Mouse (Mus musculus): Measurements from ENCODE around the gene Trim71. TPM values are rescaled to one million over a fixed set of nuclear protein-coding genes. Genes with fewer than 3 reads are reported as not detected.

The Trim71 gene
- total and polyA plus RNA-seq, 2 experiments from 2014 or later, result under 0.01 TPM; not detected in 1

DNA sequence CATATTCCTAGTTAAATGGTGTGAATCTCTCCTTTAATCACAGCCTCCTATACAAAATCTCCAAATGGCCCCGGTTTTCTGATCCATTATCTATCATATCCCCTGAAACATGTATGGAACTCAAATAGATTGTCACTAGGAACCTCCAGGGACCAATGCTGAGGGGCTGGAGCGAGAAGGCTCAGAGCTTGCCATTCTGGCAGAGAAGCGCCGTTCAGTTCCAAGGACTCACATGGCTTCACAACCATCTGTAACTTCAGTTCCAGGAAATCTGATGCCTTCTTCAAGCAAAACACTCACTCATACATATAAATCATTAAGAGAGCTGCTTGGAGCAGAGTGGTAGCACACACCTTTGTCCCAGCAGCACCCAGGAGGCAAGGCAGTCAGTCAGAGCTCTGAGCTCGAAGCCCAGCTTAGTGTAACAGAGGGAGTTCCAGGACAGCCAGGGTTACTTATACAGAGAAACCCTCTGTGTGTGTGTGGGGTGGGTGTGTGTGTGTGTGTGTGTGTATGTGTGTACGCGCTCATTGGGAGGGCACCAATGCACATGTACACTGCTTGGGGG, 25.1 kb downstream of the Trim71 start:
- WGBS, result 82% methylated on average over 7 of the region's 7 CpGs
- Histone ChIP-seq H3K36me3 (replicated peaks; ENCODE audit: control insufficient read depth, insufficient read depth, low read length) (no peaks in the 10 kb centered on the region), H3K9ac (replicated peaks; ENCODE audit: low read depth, low read length) (no peak overlapping the region), H3K4me3 (ENCODE audit: low read depth, low read length) (no peak overlapping the region), H3K9me3 (replicated peaks; ENCODE audit: control insufficient read depth, low read length) (no peaks in the 10 kb centered on the region), H3K27ac (ENCODE audit: low read depth) (no peak overlapping the region), H3K4me2 (ENCODE audit: low read depth, low read length) (no peak overlapping the region), H3K27me3 (ENCODE audit: control insufficient read depth, insufficient read depth, low read length) (no peaks in the 10 kb centered on the region), H3K4me1 (ENCODE audit: control insufficient read depth, insufficient read depth) (0 out of 2 replicates have a peak, but pooled peaks cover 3% of the 10 kb centered on the region)
- TF ChIP-seq EP300 (IDR thresholded peaks at IDR 0.05; ENCODE audit: low read depth) (no peak), CTCF (IDR thresholded peaks at IDR 0.05; ENCODE audit: low read depth) (no peak)
- DNase-seq (ENCODE audit: low spot score) (no peak), ATAC-seq (ENCODE audit: insufficient read depth, low read depth) (no peak)

- 36% methylated on average over 2 of the region's 2 CpGs for WGBS
- Histone ChIP-seq H3K4me2 (ENCODE audit: low read depth, low read length) (no peak overlapping the region), H3K4me3 (ENCODE audit: low read depth, low read length) (no peak overlapping the region), H3K27ac (ENCODE audit: low read depth) (no peak overlapping the region), H3K9me3 (replicated peaks; ENCODE audit: control insufficient read depth, low read length) (no peaks in the 10 kb centered on the region), H3K9ac (replicated peaks; ENCODE audit: low read depth, low read length) (no peak overlapping the region), H3K27me3 (ENCODE audit: control insufficient read depth, insufficient read depth, low read length) (no peaks in the 10 kb centered on the region), H3K4me1 (ENCODE audit: control insufficient read depth, insufficient read depth) (0 out of 2 replicates have a peak, but pooled peaks cover 3% of the 10 kb centered on the region), H3K36me3 (replicated peaks; ENCODE audit: control insufficient read depth, insufficient read depth, low read length) (no peaks in the 10 kb centered on the region)
- ATAC-seq (ENCODE audit: insufficient read depth, low read depth), result no peak
- DNase-seq (ENCODE audit: low spot score), result no peak
- TF ChIP-seq CTCF (IDR thresholded peaks at IDR 0.05; ENCODE audit: low read depth), result no peak
- no peak for TF ChIP-seq EP300 (IDR thresholded peaks at IDR 0.05; ENCODE audit: low read depth)
Observed at GRCm38 (mm10) chr9:114536628-114537027, 27.5 kb downstream of the Trim71 start.

DNA sequence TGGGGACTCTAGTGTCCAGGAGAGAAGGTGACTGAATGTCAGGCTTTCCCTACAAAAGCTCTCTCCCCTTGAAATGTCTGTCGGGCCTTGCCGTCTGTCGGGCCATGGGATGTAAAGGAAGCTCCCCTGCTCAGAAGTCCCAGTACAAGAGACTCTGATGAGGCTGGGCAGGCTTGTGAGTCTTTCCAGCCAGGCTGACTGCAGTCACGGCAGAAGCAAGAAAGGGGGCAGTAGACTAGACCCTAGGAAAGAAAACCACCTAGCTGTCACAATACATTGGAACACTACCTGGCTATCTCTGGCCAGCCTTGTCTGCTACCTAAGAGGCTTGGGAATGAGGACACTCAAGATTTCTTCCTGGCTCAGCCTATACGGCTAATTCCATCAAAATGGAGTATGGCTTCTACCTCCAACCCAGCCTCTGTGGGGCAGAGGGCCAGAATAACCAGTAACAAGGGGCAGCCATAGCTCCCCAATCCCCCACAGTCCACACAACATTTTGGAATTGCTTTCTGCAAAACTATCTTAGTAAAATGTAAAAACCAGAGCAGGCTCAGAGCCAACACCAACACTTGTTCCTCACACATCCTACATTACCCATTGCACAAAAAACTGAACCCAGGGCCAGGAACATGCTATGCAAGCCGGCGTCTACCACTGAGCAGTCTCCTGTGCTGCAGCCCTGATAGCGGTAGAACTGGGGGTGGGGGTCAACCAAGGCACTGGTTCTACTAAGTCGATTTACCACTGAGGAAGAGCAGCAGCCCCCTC, 29.2 kb downstream of the Trim71 start:
- 86% methylated on average over 9 of the region's 9 CpGs for WGBS
- H3K9me3 ChIP-seq (replicated peaks; ENCODE audit: control insufficient read depth, low read length), result no peaks in the 10 kb centered on the region
- no peak for DNase-seq (ENCODE audit: low spot score)
- H3K27ac ChIP-seq (ENCODE audit: low read depth), result no peak overlapping the region
- H3K4me1 ChIP-seq (ENCODE audit: control insufficient read depth, insufficient read depth), result 0 out of 2 replicates have a peak, but pooled peaks cover 3% of the 10 kb centered on the region
- H3K4me2 ChIP-seq (ENCODE audit: low read depth, low read length), result no peak overlapping the region
- TF ChIP-seq EP300 (IDR thresholded peaks at IDR 0.05; ENCODE audit: low read depth), result no peak
- no peak for TF ChIP-seq CTCF (IDR thresholded peaks at IDR 0.05; ENCODE audit: low read depth)
- no peaks in the 10 kb centered on the region for H3K27me3 ChIP-seq (ENCODE audit: control insufficient read depth, insufficient read depth, low read length)
- ATAC-seq (ENCODE audit: insufficient read depth, low read depth), result no peak
- H3K4me3 ChIP-seq (ENCODE audit: low read depth, low read length), result no peak overlapping the region
- H3K36me3 ChIP-seq (replicated peaks; ENCODE audit: control insufficient read depth, insufficient read depth, low read length), result no peaks in the 10 kb centered on the region
- no peak overlapping the region for H3K9ac ChIP-seq (replicated peaks; ENCODE audit: low read depth, low read length)

DNA sequence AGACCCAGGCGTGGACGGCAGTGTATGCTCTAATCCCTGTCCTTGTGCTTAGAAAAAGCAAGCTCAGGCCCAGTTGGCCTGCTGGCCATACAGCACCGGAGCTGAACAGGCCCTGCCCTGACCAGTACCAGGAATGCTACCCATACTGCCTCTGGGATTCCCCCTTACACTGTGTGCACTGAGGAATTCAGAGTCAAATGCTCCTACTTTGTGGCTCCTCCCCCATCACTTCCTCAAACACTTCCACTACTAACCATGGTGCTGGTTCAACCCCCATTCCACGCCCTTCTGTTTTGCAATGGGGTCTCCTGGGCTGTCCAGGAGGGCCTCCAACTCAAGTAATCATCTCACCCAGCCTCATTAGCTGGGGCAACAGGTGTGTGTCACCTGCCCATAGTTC, 30.3 kb downstream of the Trim71 start:
- Histone ChIP-seq H3K4me1 (ENCODE audit: control insufficient read depth, insufficient read depth) (0 out of 2 replicates have a peak, but pooled peaks cover 3% of the 10 kb centered on the region), H3K36me3 (replicated peaks; ENCODE audit: control insufficient read depth, insufficient read depth, low read length) (no peaks in the 10 kb centered on the region), H3K4me2 (ENCODE audit: low read depth, low read length) (no peak overlapping the region), H3K27ac (ENCODE audit: low read depth) (no peak overlapping the region), H3K4me3 (ENCODE audit: low read depth, low read length) (no peak overlapping the region), H3K9ac (replicated peaks; ENCODE audit: low read depth, low read length) (no peak overlapping the region), H3K9me3 (replicated peaks; ENCODE audit: control insufficient read depth, low read length) (no peaks in the 10 kb centered on the region), H3K27me3 (ENCODE audit: control insufficient read depth, insufficient read depth, low read length) (no peaks in the 10 kb centered on the region)
- no peak for ATAC-seq (ENCODE audit: insufficient read depth, low read depth)
- WGBS, result 73% methylated on average over 4 of the region's 4 CpGs
- no peak for DNase-seq (ENCODE audit: low spot score)
- TF ChIP-seq EP300 (IDR thresholded peaks at IDR 0.05; ENCODE audit: low read depth) (no peak), CTCF (IDR thresholded peaks at IDR 0.05; ENCODE audit: low read depth) (no peak)

- H3K36me3 ChIP-seq (replicated peaks; ENCODE audit: control insufficient read depth, insufficient read depth, low read length), result no peaks in the 10 kb centered on the region
- WGBS, result 69% methylated on average over 11 of the region's 11 CpGs
- H3K27me3 ChIP-seq (ENCODE audit: control insufficient read depth, insufficient read depth, low read length), result no peaks in the 10 kb centered on the region
Observed at GRCm38 (mm10) chr9:114531276-114531675, 32.9 kb downstream of the Trim71 start.

More at GRCm38 (mm10) chr9:114531276-114531675, 32.9 kb downstream of the Trim71 start:
- Histone ChIP-seq H3K4me2 (ENCODE audit: low read depth, low read length) (no peak overlapping the region), H3K9me3 (replicated peaks; ENCODE audit: control insufficient read depth, low read length) (no peaks in the 10 kb centered on the region), H3K4me3 (ENCODE audit: low read depth, low read length) (no peak overlapping the region), H3K4me1 (ENCODE audit: control insufficient read depth, insufficient read depth) (0 out of 2 replicates have a peak, but pooled peaks cover 5% of the 10 kb centered on the region), H3K27ac (ENCODE audit: low read depth) (no peak overlapping the region), H3K9ac (replicated peaks; ENCODE audit: low read depth, low read length) (no peak overlapping the region)
- ATAC-seq (ENCODE audit: insufficient read depth, low read depth) (no peak), DNase-seq (ENCODE audit: low spot score) (no peak)
- TF ChIP-seq EP300 (IDR thresholded peaks at IDR 0.05; ENCODE audit: low read depth) (no peak), CTCF (IDR thresholded peaks at IDR 0.05; ENCODE audit: low read depth) (no peak)
